Mouse (Mus musculus): ENCODE results near the gene Farp1.

- TF ChIP-seq CTCF (IDR thresholded peaks at IDR 0.05; ENCODE audit: borderline replicate concordance, insufficient read depth, low read depth, low read length) = no peak
- no peak for TF ChIP-seq POLR2A (IDR thresholded peaks at IDR 0.05; ENCODE audit: borderline replicate concordance, insufficient read depth, low read length)
Measured at GRCm38 (mm10) chr14:121125651-121126050, 90.7 kb downstream of the Farp1 start.
